Mouse (Mus musculus) left cerebral cortex, adult 8-10 months (tissue): ENCODE measurements around the gene Ciao1. TPM values are rescaled to one million over a fixed set of nuclear protein-coding genes. Genes with fewer than 3 reads are reported as not detected.
A peak's percentile ranks its signal among the peaks of the same experiment; 100 is the strongest.
"Not testable (repeated sequence)": the region's sequence is repeated elsewhere in the genome, so short reads cannot be mapped to it uniquely, and the experiment has no call there.

Experiments
- DNase-seq, 2 experiments: peaks; one replicate each; pipeline ENCODE4 v3.0.0; 2022; ENCODE audit warnings: low spot score in 2 of 2
- total RNA-seq, 4 experiments: library from RNA; stranded (reverse); gene quantifications; 2 replicates each; pipeline ENCODE4 v1.2.4; 2022

Ciao1 gene
- 10 to 100 TPM; 75.5 to 84.2 (median 81.0) TPM for total RNA-seq

- peak; percentile 90 to 98 for DNase-seq
Observed at GRCm38 (mm10) chr2:127247592-127248333, at the start of gene Ciao1, which contains the start of gene Tmem127. TSS of gene Ciao1 (minus strand) at chr2:127247816. TSS of gene Tmem127 (plus strand) at chr2:127247908.

GRCm38 (mm10) chr2:127297001-127297805 is 49.6 kb upstream of the Ciao1 start:
- DNase-seq, result no peak

GRCm38 (mm10) chr2:127292250-127292649 is 44.6 kb upstream of the Ciao1 start:
- no peak for DNase-seq

- DNase-seq, result no peak
Observed at GRCm38 (mm10) chr2:127278162-127278561, 30.5 kb upstream of the Ciao1 start.

GRCm38 (mm10) chr2:127275551-127276320 is 28.1 kb upstream of the Ciao1 start:
- no peak for DNase-seq

- DNase-seq, result no peak
Observed at GRCm38 (mm10) chr2:127274590-127274989, 27.0 kb upstream of the Ciao1 start.

- no peak for DNase-seq
Observed at GRCm38 (mm10) chr2:127272806-127273205, 25.2 kb upstream of the Ciao1 start.

- not testable (repeated sequence) for DNase-seq
Observed at GRCm38 (mm10) chr2:127272049-127272448, 24.4 kb upstream of the Ciao1 start.

- DNase-seq, result no peak
Observed at GRCm38 (mm10) chr2:127271042-127271515, 23.5 kb upstream of the Ciao1 start.

DNA sequence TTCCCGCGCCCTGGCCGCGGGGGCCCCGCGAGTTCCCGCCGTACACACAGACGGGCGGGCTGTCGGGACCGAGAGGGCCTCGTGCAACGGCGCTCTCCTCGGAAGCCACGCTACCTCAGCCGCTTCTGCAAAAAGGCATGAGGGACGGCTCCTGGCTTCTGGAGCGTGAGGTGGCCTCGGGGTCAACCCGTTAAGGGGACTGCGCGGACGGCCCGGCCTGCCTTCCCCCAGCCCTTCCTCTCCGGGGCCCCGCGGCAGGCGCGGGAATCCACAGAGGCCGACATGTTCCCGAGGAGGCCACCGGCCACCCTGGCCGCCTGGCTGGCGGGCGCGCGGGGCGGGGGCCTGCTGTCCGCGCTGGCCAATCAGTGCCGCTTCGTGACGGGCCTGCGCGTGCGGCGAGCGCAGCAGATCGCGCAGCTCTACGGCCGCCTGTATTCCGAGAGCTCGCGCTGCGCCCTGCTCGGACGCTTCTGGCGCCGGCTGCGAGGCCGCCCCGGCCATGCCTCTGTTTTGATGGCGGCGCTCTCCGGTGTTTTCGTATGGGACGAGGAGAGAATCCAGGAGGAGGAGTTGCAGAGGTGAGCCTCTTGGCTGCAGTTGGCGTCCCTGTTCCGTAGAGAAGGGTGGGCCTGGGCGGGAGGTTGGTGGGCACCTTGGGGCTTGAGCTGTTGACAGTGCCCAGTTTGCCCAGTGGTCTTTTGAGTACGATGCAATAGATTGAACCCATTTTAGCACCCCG is 22.9 kb upstream of the Ciao1 start:
- peak; percentile 72 to 85 for DNase-seq

DNA sequence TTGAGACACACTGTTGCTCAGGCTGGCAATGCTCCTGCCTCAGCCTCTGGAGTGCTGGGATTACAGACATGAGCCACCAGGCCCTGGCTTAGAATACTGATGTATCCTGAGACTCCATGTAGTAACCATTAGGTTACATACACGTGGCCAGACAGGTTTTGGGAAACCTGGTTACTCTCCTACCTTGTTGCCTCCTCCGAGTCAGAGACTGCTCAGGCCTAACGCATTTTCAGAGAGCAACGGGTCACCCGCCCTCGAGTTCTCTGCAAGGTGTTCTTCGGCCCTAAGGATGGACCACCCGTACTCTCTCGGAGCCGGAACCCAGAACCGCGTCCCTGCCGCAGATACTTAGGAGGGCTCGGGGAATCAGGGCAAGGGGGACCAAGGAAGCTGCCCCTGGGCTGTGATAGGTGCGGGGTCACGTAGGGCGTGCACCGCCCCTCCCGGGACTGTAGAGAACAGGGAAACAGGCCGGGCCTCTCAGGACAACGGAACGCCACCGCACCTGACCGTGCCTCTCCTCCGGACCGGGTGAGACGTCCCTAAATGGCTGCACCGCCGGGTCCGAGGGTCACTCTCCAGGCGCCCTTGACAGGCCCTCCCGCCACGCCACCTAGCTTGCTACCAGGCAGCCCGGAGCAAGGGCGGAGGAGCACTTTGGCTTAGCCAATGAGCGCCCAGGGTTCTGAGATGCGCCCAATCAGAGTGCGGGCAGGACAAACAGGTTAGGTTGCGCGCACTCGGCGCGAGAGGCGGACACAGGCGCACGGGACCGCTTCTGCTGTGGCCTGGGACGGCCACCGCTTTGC is 22.1 kb upstream of the Ciao1 start, which contains the start of gene Stard7:
Gene Stard7 (plus strand): TSS at position 728 of the 809 bp plus-strand sequence.
- peak; percentile 93 to 96 for DNase-seq

GRCm38 (mm10) chr2:127267854-127268253 is 20.2 kb upstream of the Ciao1 start:
- DNase-seq, result no peak

DNA sequence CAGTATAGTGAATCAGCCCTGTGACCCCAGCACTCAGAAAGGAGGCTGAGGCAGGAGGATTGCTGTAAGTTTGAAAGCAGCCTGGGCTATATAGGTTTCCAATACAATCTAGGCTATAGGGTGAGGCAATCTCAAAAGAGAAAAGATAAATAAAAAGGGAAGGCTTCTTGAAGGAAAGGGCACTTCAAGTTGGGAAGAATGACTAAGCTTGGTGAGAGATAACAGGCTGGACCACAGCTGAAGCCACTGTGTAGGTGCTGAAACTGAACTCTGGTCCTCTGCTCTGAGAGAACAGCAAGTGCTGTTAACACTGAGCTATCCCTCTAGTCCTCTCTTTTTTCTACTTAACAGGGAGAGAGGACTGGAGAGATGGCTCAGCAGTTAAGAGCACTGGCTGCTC is 14.9 kb upstream of the Ciao1 start:
- DNase-seq, result no peak

DNA sequence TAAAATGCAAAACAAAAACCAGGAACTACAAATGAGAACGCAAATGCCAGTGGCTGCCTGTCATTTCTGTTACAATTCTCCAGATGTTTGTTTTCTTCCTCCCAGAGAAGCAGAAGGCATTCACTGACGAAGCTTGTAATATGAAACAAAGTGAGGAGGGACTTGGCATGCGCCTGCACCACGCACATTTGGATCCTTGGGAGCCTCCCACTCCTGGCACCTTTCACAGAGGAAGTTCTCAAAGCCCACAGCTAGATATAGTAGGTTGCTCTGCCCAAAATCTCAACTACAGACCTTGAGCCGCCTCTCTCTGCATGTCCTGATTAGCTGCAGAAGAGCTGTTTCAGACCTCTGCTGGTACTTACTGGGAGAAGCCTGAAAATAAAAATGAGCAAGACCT is 11.7 kb upstream of the Ciao1 start:
- no peak for DNase-seq

DNA sequence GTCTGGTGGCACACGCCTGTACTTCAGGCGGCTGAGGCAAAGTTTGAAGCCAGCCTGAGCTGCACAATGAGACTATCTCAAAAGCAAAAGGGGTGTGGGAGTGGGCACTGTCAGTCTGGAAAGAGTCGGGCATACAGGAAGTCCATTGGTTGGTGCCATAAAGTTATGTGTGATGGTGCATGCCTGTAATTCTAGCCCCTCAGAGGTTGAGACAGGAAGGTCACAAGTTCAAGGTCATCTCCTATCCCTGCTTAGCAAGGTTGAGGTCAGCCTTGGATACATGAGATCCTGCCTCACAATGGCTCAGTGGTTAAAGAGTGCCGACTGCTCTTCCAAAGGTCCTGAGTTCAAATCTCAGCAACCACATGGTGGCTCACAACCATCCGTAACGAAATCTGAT is 7.7 kb upstream of the Ciao1 start:
- DNase-seq, result no peak

- no peak for DNase-seq
Observed at GRCm38 (mm10) chr2:127254604-127255134, 7.1 kb upstream of the Ciao1 start.

GRCm38 (mm10) chr2:127252787-127253186 is 5.2 kb upstream of the Ciao1 start:
- DNase-seq, result no peak

DNA sequence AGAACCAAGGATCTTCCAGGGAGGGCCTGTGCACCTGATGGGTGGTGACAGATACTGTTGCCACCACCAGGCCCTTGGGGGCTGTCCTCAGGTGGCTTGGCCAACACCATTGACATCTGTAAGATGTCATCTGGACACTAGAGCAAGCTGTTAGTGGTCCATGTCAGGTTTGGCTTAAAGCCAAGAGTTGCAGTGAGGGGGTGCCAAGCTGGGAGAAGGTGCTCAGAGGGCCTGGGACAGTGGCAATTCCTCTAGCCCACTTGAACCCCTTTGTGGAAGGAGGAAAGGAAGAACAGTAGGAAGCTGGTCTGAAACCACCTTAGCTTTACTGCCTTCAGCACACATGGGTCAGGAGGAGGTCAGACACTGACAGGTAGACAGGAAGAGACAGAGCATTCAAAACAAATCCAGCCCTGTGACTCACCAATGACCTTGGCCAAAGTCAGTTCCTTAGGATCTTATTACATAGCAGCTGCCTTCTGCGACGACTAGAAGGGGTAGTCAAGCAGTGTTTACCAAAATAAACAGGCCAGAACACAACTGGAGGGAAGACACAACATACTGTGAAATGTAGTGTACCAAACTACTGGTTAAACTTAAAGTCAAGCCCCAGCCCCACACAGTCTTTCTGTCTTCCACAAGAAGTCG is 4.4 kb upstream of the Ciao1 start:
- no peak for DNase-seq

DNA sequence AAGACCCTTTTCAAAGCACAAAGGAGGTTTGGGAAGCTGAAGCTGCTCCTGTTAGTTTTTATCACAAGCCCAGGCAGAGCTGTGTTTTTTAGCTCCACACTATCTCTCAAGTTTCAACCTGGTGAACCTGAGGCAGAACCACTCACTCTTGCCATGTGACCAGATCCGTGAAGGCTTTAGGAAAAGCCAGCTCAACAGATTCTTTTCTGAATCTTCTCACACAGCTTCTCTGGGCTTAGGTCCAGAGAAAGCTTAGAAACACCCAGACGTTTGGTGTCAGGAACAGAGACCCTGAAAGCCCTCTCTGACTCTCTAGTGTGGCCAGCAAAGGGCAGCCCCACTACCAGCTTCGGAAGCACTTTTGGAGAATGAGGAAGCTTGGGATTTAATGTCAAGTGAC is 3.8 kb upstream of the Ciao1 start:
- DNase-seq, result no peak
